Mouse (Mus musculus) telencephalon, adult 2 months (tissue): ENCODE measurements at regions not wholly inside any gene's neighbourhood (a gene's known extent, or its start where the extent isn't known, plus 50 kb on each side); places are given as distances from the start of the nearest gene placed in this dataset.
"Not testable (repeated sequence)": the region's sequence is repeated elsewhere in the genome, so short reads cannot be mapped to it uniquely, and the experiment has no call there.

Experiments
- DNase-seq: peaks from one replicate; pipeline ENCODE4 v3.0.0-alpha.2; 2011; ENCODE audit warnings: low read depth, low spot score

DNA sequence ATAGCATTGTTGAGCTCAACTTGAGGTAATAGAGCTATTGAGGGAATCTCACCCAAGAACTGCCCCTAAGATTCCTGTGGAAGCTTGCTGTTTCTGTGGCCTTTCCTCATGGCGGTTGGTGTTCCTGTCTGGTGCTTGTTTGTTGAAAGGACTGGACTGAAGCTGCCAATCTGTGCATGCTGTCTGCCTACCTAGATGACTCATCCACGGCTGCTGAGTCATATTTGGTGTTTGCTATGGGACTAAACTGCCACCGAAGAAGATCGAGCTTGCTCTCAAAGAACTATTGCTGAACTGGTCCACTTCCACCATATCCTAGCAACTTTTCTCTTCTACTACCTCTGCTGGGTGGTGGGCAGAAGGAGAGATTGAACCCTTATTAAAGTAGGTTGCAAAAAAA lies 122.7 kb upstream of the Irx2 start:
- no peak for DNase-seq

GRCm38 (mm10) chr13:72538633-72539032 lies 90.0 kb upstream of the Irx2 start:
- no peak for DNase-seq

- no peak for DNase-seq
Measured at GRCm38 (mm10) chr13:72541706-72542105, 86.9 kb upstream of the Irx2 start.

- no peak for DNase-seq
Measured at GRCm38 (mm10) chr13:72557951-72558350, 70.7 kb upstream of the Irx2 start.

GRCm38 (mm10) chr13:72571871-72572270 lies 56.7 kb upstream of the Irx2 start:
- DNase-seq, result no peak

DNA sequence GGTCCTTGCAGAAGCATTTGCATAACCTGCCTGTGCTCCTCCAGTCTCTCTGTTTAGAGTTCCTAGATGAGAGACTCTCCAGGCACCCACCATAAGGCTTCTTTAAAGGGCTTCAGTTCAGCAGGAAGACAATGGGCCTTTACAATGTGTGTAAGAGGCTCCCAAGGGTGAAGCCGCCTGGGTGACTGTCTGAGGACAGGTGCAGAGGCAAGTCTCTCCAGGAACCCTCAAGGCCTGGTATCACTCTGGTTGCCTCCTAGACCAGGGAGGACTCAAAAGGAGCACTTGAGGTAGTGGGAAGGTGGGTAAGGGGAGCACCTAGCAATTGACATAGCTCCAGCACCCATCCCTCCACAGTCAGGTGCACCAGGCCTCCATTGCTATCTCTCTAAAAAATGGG lies 55.8 kb upstream of the Irx2 start:
- no peak for DNase-seq

DNA sequence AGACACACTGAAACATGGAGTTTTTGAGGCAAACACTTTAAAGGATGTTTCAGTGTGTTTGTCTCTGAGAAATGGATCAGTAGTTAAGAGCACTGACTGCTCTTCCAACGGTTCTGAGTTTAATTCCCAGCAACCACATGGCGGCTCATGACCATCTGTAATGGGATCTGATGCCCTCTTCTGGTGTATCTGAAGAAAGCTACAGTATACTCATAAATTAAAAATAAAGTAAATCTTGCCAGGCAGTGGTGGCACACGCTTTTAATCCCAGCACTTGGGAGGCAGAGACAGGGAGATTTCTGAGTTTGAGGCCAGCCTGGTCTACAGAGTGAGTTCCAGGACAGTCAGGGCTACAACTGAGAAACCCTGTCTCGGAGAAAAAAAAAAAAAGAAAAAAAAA lies 54.5 kb upstream of the Irx2 start:
- not testable (repeated sequence) for DNase-seq

- DNase-seq, result no peak
Measured at GRCm38 (mm10) chr13:72576485-72576884, 52.1 kb upstream of the Irx2 start.

DNA sequence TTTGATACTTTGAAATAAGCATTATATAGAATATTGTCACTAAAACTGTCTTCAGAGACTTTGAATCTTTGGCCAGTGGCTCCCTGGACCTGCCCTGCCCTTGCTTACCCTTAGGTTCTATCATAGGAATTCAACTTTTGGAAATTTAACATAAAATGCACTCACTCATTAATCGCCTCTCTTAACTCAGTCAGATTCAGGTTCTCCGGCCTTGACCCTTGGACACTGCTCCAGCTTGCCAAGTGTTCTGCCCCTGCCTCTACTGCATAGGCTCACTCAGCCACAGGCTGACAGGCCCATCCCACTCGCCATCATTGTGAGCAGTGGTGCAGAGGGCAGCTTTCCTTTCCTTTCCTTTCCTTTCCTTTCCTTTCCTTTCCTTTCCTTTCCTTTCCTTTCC lies 50.2 kb upstream of the Irx2 start:
- DNase-seq, result no peak
